Mouse (Mus musculus): ENCODE results near the gene Aadac.
A peak's percentile ranks its signal among the peaks of the same experiment; 100 is the strongest.

Gene Aadac

GRCm38 (mm10) chr3:60025417-60025816, at the start of gene Aadac:
Gene Aadac, plus strand, starts transcription at chr3:60025717.
- DNase-seq = no peak

- DNase-seq = no peak
Observed at GRCm38 (mm10) chr3:60003622-60004021, 21.9 kb upstream of the Aadac start.

DNA sequence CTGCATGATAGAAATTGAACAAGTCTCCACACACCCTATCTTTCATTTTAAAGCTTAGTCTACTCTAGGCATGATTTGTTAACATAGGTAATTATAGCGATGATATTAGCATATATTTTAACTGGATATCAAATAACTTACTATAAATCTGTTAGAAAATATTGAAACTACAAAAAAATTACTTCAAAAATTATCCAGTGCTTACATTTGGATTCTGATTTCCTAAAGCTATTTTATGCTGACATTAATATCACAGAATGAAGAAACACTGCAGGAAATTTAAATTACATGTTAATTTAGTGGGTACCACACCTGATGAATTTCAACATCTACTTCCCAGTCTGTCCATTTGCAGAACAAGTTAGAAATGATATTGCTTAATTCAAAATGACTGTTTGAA, 19.1 kb upstream of the Aadac start, which contains the start of gene Aadacl2:
Aadacl2 (plus strand) TSS at position 301 of the 400 bp plus-strand sequence.
- DNase-seq = no peak

- no peak for DNase-seq
Observed at GRCm38 (mm10) chr3:60031511-60031910, 6.0 kb downstream of the Aadac start.

DNA sequence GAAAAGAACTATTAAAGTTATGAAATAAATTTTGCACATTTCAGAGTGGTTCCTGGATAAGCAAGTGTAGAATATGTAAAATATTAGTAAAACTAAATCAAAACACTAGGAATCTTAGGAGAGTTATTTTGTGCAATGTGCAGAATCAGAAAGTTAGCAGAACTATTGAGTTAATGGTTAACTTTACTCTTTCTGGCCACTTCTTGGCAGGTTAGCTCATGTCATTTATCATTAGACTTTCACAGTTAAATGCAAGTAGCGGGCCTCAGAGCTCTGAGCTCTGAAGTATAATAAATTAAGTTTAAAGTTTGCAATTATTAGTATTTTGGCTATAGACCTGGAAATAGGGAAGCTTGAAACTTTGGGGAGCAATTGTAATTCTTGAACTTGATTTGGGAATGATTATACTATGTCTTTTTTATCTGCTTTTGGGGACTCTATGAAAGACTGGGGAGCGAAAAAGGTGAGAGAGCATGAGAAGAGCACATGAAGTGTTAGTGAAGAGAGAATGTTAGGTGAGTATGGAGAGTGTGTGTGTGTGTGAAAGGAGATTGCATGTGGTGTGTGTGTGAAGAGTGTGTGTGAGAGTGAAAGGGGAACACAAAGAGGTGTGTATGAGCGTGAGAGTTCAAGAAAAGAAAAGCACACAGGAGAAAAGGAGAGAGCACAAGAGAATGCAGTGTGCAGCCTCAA, 20.9 kb downstream of the Aadac start:
- DNase-seq = no peak

- no peak for DNase-seq
Observed at GRCm38 (mm10) chr3:60053231-60053927, 27.9 kb downstream of the Aadac start.

DNA sequence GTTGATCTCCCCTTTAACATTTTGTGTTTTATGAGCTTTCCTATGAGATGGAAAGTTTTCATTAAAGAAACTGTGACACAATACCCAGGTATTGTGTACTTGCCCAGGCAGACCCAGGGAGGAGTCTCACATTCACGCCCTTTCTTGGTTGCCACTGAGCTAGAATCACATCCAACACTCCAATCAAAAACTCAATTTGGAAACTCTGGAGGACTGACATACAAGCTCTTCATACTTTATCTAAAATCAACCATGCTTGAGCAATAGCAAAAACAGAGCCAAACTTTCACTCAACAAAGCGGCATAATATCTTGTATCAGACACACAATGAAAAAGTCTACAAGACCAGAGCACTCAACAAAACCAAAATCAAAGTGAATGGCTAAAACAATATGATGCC, 28.4 kb downstream of the Aadac start:
- no peak for DNase-seq

GRCm38 (mm10) chr3:60056451-60056850, 30.9 kb downstream of the Aadac start:
- DNase-seq = no peak

- DNase-seq = no peak
Observed at GRCm38 (mm10) chr3:60057070-60057808, 31.7 kb downstream of the Aadac start.

GRCm38 (mm10) chr3:60057809-60058082, 32.2 kb downstream of the Aadac start:
- DNase-seq = no peak

DNA sequence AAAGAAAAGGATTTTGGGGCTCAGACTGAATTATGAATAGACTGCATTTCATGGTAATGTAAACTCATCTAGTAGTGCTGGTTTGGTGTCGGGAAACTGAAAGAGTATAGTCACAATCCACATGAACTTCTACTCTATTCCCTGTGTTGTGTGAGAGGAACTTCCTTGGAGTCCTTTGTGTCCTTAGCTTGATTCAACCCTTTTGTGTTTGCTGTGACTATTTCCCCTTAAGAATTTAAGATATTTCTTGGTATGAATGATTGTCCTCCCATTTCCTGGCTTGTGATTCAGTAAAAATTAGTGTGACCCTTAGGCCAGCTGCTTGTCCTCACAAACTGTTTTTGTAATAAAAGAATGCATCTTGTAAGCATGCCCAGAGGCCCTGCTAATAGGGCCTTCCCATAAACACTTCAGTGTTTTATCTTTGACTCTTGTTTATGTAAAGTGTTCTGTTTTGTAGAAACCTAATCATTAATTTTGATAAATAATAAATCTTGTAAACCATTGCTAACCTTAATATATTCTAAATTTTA, 53.4 kb downstream of the Aadac start:
- peak in 1 of 2 experiments; percentile 12 for DNase-seq

DNA sequence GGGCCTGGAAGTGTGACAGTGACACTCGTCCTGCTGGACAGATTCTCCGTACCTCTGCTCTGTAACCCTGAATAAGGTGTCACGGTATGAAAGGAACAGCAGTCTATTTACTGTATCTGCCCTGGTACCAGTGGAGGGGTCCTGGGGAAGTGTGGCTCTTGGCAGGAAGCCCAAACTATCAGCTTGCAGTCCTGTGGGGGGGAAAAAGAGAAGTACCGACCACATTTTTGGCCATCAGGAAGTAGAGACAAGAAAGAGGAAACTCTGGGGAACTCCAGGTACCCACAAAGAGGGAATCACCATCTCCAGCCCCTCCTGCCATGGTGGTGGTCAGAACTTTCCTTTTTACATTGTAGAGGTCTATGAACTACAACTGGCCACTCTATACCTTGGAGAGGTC, 55.1 kb downstream of the Aadac start:
- DNase-seq = peak; percentile 18 to 24

DNA sequence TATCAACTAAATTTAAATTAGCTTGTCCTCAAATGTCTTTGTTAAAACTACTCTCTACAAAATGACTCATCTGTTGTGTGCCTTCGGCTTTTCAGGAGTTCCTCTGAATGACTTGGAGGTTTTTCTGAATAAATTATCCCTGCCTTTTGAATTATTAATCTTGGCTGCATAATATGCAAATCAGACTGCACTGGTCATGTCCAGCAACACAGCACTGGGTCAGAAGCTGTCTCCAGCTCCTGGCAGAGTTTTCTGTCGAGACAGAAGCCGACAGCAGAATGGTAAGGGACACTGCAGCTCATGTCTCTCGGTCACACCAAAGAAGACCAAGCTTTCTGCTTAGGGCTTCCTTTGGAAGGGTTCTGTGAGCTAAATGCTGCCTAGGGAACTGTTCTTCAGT, 56.1 kb downstream of the Aadac start, which contains the start of gene Sucnr1:
Sucnr1 (plus strand) TSS at position 222 of the 400 bp plus-strand sequence.
- DNase-seq = no peak

GRCm38 (mm10) chr3:60082746-60083145, 57.2 kb downstream of the Aadac start:
- DNase-seq = no peak

DNA sequence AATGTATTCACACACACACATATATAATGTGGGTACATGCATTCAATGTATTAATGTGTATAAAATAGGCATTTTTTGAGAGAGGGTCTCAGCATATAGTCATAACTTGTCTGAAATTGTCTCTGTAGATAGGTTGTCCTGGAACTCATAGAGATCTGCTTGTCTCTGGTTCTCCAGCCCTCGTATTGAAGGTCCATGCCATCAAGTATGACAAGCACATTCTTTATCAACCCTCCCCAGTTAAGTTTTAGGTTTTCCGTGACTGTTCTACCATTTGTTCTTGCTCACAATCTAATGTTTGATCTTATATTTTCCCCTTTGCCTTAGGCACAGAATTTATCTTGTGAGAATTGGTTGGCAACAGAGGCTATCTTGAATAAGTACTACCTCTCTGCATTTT, 60.2 kb downstream of the Aadac start:
- no peak for DNase-seq
